Mouse (Mus musculus) olfactory bulb, adult 2 months (tissue): ENCODE measurements around the gene Ankrd23.

Experiments used
- CTCF ChIP-seq: fragments of 200-500 bp; IDR thresholded peaks from 2 replicates; pipeline ENCODE4 v1.5.1; 2012; ENCODE audit warnings: low read depth, mild to moderate bottlenecking, low read length, moderate library complexity; ENCODE audit not compliant: insufficient read depth
- POLR2A ChIP-seq: fragments of 200-500 bp; IDR thresholded peaks from 2 replicates; pipeline ENCODE4 v1.6.1; 2012; ENCODE audit warnings: mild to moderate bottlenecking, low read depth, low read length, moderate library complexity; ENCODE audit not compliant: insufficient read depth

- TF ChIP-seq POLR2A = no peak
- TF ChIP-seq CTCF = no peak
Observed at GRCm38 (mm10) chr1:36574196-36574955, 37.7 kb upstream of the Ankrd23 start.
